Mouse (Mus musculus) megakaryocyte, adult 5-6 weeks (primary cell): ENCODE data around the gene Eif4e2. TPM values are rescaled to one million over a fixed set of nuclear protein-coding genes. Genes with fewer than 3 reads are reported as not detected.
A peak's percentile ranks its signal among the peaks of the same experiment; 100 is the strongest.

Source experiments
- ATAC-seq: 2 replicates; pipeline ENCODE4 v1.8.0; 2016; ENCODE audit warnings: mild to moderate bottlenecking, inconsistent platforms; ENCODE audit not compliant: poor library complexity, severe bottlenecking
- total RNA-seq, 2 experiments: library from RNA; stranded (forward) in 1 of 2; stranded (reverse) in 1 of 2; fragments of 153-499, 151-499 nt in 1 of 2; fragments of 221-1000, 200-1000 nt in 1 of 2; gene quantifications; 2 replicates each; pipeline versions ENCODE4 v1.2.3 to v1.2.4; 2015 to 2017

Gene Eif4e2
- total RNA-seq, 2 experiments from 2014 or later, result 81.3 to 156 TPM

- no peak; the same call in 1 of the 2 replicates for ATAC-seq
Measured at GRCm38 (mm10) chr1:87258484-87258883, 44.8 kb downstream of the Eif4e2 start.

GRCm38 (mm10) chr1:87259316-87259715 is 45.6 kb downstream of the Eif4e2 start:
- no peak for ATAC-seq

- no peak for ATAC-seq
Measured at GRCm38 (mm10) chr1:87263257-87263656, 49.5 kb downstream of the Eif4e2 start.

GRCm38 (mm10) chr1:87263796-87264133 is 50.1 kb downstream of the Eif4e2 start:
- ATAC-seq, result no peak

- no peak for ATAC-seq
Measured at GRCm38 (mm10) chr1:87264134-87265006, 50.7 kb downstream of the Eif4e2 start, which contains the start of gene Efhd1. Efhd1 (plus strand) TSS chr1:87264363.

GRCm38 (mm10) chr1:87265200-87265599 is 51.5 kb downstream of the Eif4e2 start:
- no peak; the same call in 1 of the 2 replicates for ATAC-seq

GRCm38 (mm10) chr1:87266296-87267090 is 52.8 kb downstream of the Eif4e2 start:
- no peak for ATAC-seq

- ATAC-seq, result no peak
Measured at GRCm38 (mm10) chr1:87270204-87270603, 56.5 kb downstream of the Eif4e2 start.

GRCm38 (mm10) chr1:87270641-87271467 is 57.1 kb downstream of the Eif4e2 start:
- no peak for ATAC-seq

- no peak for ATAC-seq
Measured at GRCm38 (mm10) chr1:87271596-87271995, 57.9 kb downstream of the Eif4e2 start.

- ATAC-seq, result no peak
Measured at GRCm38 (mm10) chr1:87272462-87272861, 58.7 kb downstream of the Eif4e2 start.

- no peak for ATAC-seq
Measured at GRCm38 (mm10) chr1:87273514-87273942, 59.8 kb downstream of the Eif4e2 start.

GRCm38 (mm10) chr1:87274134-87274533 is 60.4 kb downstream of the Eif4e2 start:
- no peak for ATAC-seq

- no peak for ATAC-seq
Measured at GRCm38 (mm10) chr1:87275151-87275550, 61.4 kb downstream of the Eif4e2 start.

GRCm38 (mm10) chr1:87276056-87276455 is 62.3 kb downstream of the Eif4e2 start:
- ATAC-seq, result no peak

- peak; percentile 56 for ATAC-seq
Measured at GRCm38 (mm10) chr1:87280281-87280680, 66.6 kb downstream of the Eif4e2 start.

- ATAC-seq, result peak; percentile 65
Measured at GRCm38 (mm10) chr1:87281599-87282412, 68.1 kb downstream of the Eif4e2 start.

- no peak for ATAC-seq
Measured at GRCm38 (mm10) chr1:87282413-87282788, 68.7 kb downstream of the Eif4e2 start.

- ATAC-seq, result no peak
Measured at GRCm38 (mm10) chr1:87283410-87283960, 69.8 kb downstream of the Eif4e2 start.

- no peak for ATAC-seq
Measured at GRCm38 (mm10) chr1:87287105-87287504, 73.4 kb downstream of the Eif4e2 start.
